Mouse (Mus musculus): ENCODE measurements around the gene Chrm3. TPM values are rescaled to one million over a fixed set of nuclear protein-coding genes. Genes with fewer than 3 reads are reported as not detected.

The Chrm3 gene
- total RNA-seq, 2 experiments from 2014 or later, result 42.4 to 49.2 TPM

DNA sequence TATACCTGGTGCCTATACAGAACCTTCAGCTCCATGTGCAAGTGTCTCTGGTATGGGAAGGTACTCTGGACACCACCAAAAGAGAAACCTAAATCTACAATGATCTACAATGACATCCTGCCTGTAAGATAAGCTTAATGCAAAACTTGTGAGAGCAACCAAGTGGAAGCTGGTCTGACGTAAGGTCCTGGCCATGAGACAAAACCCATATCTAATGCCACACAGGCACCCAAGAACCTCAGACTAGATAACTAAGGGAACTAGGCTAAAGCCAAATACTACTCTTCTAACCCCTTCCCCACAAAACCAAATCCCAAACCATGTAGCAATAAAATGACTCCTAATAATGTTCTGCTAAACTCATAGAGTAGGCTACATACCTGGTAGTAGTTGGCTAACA lies 364.8 kb downstream of the Chrm3 start:
- DNase-seq (ENCODE audit: low spot score in 2 of 2), result no peak

GRCm38 (mm10) chr13:9993571-9993970 lies 367.1 kb downstream of the Chrm3 start:
- no peak for DNase-seq (ENCODE audit: low spot score in 2 of 2)

- no peak for DNase-seq (ENCODE audit: low spot score in 2 of 2)
Observed at GRCm38 (mm10) chr13:9992640-9993039, 368.0 kb downstream of the Chrm3 start.

DNA sequence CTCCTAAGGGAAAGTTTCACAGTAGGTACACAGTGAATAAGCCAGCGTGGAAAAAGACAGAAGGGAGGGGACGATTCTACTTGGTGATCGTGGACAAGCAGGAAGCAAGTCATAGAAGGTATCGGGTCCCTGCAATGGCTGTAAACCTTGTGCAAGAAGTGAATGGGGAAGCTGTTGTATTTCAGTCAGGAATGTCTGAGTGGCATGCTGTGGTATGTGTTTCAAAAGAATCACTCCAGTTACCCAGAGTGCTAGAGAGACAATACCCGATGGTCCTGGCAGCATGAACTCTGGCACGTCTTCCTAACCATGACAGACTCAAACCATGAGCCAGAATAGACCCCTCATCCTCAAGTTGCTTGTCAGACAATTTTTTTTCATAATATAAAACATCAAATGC lies 375.0 kb downstream of the Chrm3 start:
- no peak for DNase-seq (ENCODE audit: low spot score in 2 of 2)

GRCm38 (mm10) chr13:9983293-9983692 lies 377.4 kb downstream of the Chrm3 start:
- no peak for DNase-seq (ENCODE audit: low spot score in 2 of 2)

DNA sequence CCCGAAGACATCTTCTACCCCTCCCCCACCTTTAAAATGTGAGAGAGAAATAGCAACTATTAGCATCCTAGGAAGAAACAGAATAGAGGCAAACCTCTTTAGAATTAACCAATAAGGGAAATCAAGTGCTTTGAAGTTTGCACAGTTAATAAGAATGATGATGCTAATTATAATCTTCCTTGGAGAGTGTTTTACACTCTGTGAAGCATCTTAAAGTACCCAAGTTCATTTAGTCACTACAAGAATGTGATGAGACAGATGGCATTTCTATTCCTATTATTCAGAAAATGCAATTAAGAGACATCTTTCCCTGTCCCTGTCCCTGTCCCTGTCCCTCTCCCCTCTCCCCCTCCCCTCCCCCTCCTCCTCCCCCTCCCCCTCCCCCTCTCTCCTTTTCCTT lies 382.9 kb downstream of the Chrm3 start:
- DNase-seq (ENCODE audit: low spot score in 2 of 2), result no peak

GRCm38 (mm10) chr13:9973742-9974321 lies 386.8 kb downstream of the Chrm3 start:
- no peak for DNase-seq (ENCODE audit: low spot score in 2 of 2)

GRCm38 (mm10) chr13:9971845-9972244 lies 388.8 kb downstream of the Chrm3 start:
- DNase-seq (ENCODE audit: low spot score in 2 of 2), result no peak

DNA sequence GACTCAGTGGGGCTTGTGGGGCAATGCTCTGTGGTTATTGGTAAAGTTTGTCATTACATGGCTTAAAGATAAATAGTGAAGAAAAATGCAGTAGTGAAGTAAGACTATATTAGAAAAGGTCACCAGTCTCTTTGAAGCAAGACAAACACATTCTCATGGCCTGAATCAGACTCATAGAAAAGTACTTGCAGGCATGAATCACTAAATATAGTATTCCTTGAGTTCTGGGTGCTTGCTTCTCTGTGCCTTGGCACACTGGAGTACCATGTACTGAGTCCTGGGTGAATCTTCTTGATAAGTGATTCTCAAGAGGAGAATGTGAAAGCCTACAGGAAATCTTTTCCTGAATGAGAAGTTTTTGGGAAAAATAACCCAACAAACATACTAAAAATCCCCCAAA lies 408.0 kb downstream of the Chrm3 start:
- no peak for DNase-seq (ENCODE audit: low spot score in 2 of 2)

DNA sequence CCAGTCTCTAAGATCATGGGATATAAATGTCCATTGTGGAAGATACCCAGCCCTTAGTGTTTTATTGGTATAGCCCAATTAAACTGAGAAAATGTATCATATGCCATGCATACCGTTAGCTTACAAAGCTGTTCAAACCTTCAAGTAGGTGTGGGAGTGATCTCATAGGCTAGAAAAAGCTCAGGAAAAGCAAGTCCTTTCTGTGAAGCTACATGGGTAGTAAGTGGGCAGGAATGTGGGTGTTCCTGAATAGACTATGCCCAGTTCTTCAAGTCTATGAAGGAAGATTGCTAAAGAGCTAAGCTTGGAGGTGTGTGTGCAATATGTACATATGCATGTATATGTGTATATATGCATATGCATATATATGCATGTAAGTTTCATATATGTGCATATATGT lies 409.3 kb downstream of the Chrm3 start:
- no peak for DNase-seq (ENCODE audit: low spot score in 2 of 2)

DNA sequence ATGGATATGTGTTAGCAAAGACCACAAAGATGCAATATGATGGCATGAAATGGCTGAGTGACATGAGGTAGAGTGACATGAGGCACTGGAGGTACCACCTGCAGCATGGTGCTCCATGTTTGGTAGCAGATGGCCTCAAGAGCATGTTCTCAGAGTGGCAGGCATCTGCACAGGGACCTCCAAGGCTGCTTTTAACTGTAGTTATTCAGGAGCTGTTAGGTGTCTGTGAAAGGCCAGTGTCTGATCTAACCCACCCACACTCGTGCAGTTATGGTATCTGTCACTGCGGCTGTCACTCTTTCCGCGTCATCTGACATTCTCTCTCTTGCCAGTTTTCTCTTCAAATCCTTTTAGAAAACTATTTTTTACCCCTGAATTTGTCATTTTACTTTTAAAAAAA lies 411.6 kb downstream of the Chrm3 start:
- DNase-seq (ENCODE audit: low spot score in 2 of 2), result peak; percentile 21 to 33

DNA sequence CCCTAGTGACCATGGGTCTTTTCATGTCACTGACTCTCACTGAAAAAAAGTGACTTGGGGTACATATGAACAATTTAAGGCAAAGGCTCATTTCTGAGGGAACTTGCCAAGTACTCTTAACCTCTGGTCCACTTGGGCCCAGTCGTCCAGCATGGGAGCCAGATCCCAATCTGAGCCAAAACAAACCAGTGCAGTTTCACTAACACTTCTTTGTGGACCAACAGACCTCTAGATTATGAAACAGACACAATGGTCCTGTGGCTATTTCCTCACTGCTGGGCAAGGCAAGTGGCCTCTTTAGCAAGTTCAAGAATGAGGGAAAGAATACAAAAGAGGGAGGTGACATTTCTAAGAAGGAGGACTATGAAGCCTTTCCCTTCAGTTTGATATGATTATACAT lies 420.5 kb downstream of the Chrm3 start:
- DNase-seq (ENCODE audit: low spot score in 2 of 2), result no peak

DNA sequence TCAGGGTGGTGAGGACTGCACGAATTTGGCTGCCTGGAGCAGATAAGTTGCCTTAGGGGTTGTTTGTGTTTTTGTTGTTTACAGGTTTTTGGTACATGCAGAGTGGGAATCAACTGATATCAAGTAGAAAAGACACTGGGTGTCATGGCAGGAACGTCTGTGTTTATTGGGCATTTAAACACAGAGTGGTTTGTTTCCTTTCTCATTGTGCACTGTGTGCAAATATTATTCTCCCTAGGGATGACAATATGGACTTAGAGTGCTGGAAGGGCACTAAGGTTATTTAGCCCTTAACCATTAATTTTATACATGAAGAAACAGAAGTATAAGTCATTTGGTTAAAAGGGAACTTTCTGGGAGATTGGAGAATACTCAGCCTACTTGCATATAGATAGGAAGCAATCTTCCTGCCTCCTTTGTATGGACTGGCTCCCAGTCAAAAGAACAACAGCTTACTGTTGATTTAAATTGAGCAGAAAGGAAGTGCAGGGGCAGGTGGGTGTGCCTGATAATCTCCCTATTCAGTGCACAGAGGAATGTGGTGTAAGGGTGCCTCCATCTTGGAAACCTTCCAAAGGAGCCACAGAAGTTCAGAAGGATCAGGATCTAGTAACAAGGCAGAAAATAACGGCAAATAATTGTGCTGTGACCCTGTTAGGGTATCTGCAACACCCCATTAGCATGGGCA lies 421.7 kb downstream of the Chrm3 start:
- no peak for DNase-seq (ENCODE audit: low spot score in 2 of 2)

- DNase-seq (ENCODE audit: low spot score in 2 of 2), result no peak
Observed at GRCm38 (mm10) chr13:9932714-9933113, 427.9 kb downstream of the Chrm3 start.

- DNase-seq (ENCODE audit: low spot score in 2 of 2), result no peak
Observed at GRCm38 (mm10) chr13:9930606-9931005, 430.0 kb downstream of the Chrm3 start.

DNA sequence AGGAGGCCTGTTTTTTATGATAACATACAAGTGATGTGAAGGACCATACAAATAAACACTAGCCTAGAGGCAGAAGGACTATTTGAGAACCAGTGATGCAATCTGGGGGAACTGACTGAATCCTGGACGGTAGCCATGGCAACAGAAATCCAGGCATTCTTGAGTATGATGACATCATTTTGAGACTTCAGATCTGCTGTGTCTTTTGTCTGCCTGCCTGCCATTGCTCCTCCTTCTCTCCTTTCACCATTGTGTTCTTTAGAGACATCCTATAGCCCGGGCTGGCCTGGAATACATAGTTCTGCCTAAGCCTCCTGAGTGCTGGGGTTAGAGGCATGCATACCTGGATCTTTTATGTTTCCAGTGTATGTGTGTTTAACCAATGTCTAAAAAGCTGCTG lies 430.7 kb downstream of the Chrm3 start:
- DNase-seq (ENCODE audit: low spot score in 2 of 2), result peak; percentile 9 to 25

- DNase-seq (ENCODE audit: low spot score in 2 of 2), result no peak
Observed at GRCm38 (mm10) chr13:9921150-9921549, 439.5 kb downstream of the Chrm3 start.

DNA sequence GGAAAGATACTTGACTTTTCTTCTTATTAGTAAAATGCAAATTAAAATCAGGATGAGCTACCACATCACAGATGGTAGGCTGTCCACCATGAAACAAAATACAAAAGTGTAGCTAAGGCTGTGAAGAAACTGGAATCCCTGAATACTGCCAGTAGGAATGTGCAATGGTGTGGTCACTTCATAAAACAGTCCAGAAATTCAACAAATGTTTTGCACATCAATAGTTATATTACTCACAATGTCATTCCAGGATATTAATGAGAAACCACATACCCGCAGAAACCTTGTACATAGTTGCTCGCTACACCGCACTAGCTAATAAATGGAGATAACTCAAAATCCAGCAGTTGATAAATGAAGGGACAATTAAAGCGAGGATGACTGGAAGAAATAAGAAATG lies 447.9 kb downstream of the Chrm3 start:
- no peak for DNase-seq (ENCODE audit: low spot score in 2 of 2)

DNA sequence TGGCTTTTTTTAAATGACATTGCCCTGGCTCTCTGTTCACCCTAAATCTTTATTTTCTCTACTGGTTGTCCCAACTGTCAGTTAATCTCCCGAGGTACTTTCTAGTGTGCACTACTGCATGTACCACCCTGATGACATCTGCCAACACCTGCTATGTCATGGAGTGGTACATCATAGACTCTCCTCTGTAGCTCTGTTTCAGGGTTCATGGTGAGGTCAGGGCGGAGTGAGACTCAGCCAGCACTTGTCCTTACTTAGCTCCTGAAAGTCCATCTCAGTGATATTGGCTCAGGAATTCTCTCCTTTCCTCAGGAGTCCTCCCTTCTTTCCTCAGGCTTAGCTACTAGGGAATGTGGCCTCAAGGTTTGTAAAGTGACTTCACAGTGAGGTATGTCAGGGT lies 451.9 kb downstream of the Chrm3 start:
- no peak for DNase-seq (ENCODE audit: low spot score in 2 of 2)

DNA sequence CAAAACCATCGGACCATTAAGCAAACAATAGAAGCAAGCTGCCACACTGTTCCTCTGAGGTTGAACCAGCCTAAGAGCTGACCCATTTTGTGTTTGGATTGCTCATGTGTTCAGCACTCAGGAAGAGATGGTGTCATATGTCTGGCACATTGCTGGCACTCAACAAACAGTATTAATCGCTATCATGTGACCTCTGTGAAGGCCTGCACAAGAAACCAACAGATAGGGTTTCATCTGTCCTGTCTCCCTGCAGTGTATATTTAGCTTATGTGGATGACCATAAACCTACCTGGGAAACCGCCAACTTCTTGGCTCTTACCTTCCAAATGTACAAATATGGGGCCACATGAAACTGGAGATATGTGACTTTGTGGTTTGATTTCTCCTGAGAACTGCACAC lies 453.4 kb downstream of the Chrm3 start:
- DNase-seq (ENCODE audit: low spot score in 2 of 2), result no peak

DNA sequence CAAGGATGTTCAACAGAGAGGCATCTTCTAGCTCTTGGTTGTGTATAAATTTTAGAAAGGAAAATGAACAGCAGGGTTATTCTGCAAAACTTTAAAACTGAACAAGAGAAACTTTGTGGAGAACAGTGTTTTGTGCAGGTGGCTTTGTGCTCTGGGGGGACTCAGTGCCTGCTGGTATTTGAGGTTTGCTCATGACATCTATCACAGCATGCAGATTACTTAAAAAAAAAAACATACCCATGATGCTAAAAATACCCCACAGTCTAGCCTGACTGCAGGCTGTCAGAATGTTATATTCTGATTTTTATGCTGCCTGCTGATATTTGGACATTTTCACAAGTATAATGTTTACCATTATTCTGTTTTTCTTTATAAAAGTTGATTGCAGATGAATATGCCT lies 456.2 kb downstream of the Chrm3 start:
- no peak for DNase-seq (ENCODE audit: low spot score in 2 of 2)

- no peak for DNase-seq (ENCODE audit: low spot score in 2 of 2)
Observed at GRCm38 (mm10) chr13:9900653-9901385, 459.8 kb downstream of the Chrm3 start.
